Mouse (Mus musculus) embryonic facial prominence, embryonic 13.5 days (tissue): Measurements from ENCODE around the gene Cdk14. TPM values are rescaled to one million over a fixed set of nuclear protein-coding genes. Genes with fewer than 3 reads are reported as not detected.

ENCODE experiments used
- ATAC-seq: fragments of 200-750 bp; cut with Nextera tagmentation; 2 replicates; pipeline ENCODE4 v1.8.0; 2017; ENCODE audit warnings: low read depth; ENCODE audit not compliant: insufficient number of reproducible peaks, insufficient read depth, low FRiP score, low TSS enrichment
- H3K27ac ChIP-seq: fragments of 300-500 bp; sonication (generic); 2 replicates; pipeline ENCODE4 v1.5.1; 2015; ENCODE audit warnings: moderate library complexity, mild to moderate bottlenecking, inconsistent platforms
- H3K27me3 ChIP-seq: fragments of 300-500 bp; sonication (generic); 2 replicates; pipeline ENCODE4 v1.6.1; 2015; ENCODE audit warnings: mild to moderate bottlenecking, inconsistent platforms
- H3K36me3 ChIP-seq: fragments of 300-500 bp; sonication (generic); 2 replicates; pipeline ENCODE4 v1.6.1; 2015; ENCODE audit warnings: mild to moderate bottlenecking, inconsistent platforms
- H3K4me1 ChIP-seq: fragments of 300-500 bp; sonication (generic); 2 replicates; pipeline ENCODE4 v1.6.1; 2015; ENCODE audit warnings: inconsistent platforms
- H3K4me2 ChIP-seq: fragments of 300-500 bp; sonication (generic); 2 replicates; pipeline ENCODE4 v1.6.1; 2015; ENCODE audit warnings: moderate library complexity, mild to moderate bottlenecking, inconsistent platforms
- H3K4me3 ChIP-seq: fragments of 300-500 bp; sonication (generic); 2 replicates; pipeline ENCODE4 v1.5.1; 2015; ENCODE audit warnings: mild to moderate bottlenecking, inconsistent platforms
- H3K9ac ChIP-seq: fragments of 300-500 bp; sonication (generic); 2 replicates; pipeline ENCODE4 v1.6.1; 2015; ENCODE audit warnings: mild to moderate bottlenecking, inconsistent platforms
- H3K9me3 ChIP-seq: fragments of 300-500 bp; sonication (generic); 2 replicates; pipeline ENCODE4 v1.6.1; 2016; ENCODE audit warnings: inconsistent platforms
- WGBS: fragments of 180-500 bp; shearing (Covaris S2); methylation state at CpG from one replicate; pipeline ENCODE4 v1.1.7; 2015; ENCODE audit warnings: mixed read lengths; 5-methylcytosine and 5-hydroxymethylcytosine counted together
- polyA plus RNA-seq: library from polyadenylated mRNA; unstranded; fragments of >200 nt; fragmentation: Nextera tagmentation; extraction: Ambion mirVana; gene quantifications from 2 replicates; pipeline ENCODE4 v1.2.1, GENCODE M21; 2015

Gene Cdk14
- polyA plus RNA-seq, 1 experiment from 2014 or later = 24.5 TPM

DNA sequence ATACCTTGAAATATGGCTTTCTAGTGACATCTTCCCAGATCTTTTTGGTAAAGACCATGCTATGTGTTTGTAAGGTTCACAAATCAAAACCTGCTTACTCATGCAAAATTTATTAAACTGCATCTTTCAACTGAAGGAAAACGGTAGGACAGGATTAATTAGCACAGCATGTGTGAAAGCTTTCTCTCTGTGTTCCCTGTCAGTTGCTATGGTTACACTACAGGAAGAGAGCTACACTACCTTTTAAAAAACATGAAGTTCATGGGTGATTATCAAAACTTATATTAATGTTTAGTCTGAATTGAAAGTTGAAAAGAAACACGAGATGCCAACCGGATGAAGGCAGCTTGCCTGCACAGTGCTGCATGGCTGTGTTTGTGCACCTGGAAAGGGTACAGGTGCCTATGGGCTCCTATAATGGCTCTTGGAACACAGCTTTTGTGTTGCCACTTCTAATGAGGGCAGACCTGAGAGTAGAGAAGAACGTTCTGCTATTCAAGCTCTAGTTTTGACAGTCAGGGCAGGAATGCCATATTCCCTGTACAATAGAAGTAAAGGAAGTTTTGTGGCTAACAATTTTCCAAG lies 380.3 kb downstream of the Cdk14 start:
- Histone ChIP-seq H3K4me2 (no peak overlapping the region), H3K27me3 (no peaks in the 10 kb centered on the region), H3K36me3 (no peaks in the 10 kb centered on the region), H3K9me3 (0 out of 2 replicates have a peak, but pooled peaks cover 4% of the 10 kb centered on the region), H3K9ac (no peak overlapping the region), H3K4me1 (0 out of 2 replicates have a peak, but pooled peaks cover 3% of the 10 kb centered on the region), H3K27ac (no peak overlapping the region), H3K4me3 (no peak overlapping the region)
- WGBS = 64% methylated on average over 4 of the region's 4 CpGs
- no peak for ATAC-seq

DNA sequence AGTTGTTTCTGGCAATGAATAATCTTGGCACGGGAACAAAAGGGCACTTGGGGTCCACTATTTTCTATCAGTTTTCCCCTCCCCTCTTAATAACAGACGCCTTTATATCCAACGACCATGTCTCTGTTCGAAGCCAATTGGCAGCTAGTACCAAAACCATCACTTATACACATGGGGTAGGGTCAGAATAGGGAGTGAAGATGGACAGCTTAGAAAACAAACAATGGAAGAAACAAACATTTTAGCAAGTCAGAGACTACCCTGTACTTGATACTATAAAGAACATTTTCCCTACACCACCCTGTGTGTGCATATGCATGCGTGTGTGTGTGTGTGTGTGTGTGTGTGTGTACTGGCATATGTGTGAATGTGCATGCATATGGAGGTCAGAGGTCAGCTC lies 386.7 kb downstream of the Cdk14 start:
- no peaks in the 10 kb centered on the region for H3K9me3 ChIP-seq
- no peak overlapping the region for H3K27ac ChIP-seq
- H3K27me3 ChIP-seq = no peaks in the 10 kb centered on the region
- no peak for ATAC-seq
- H3K4me1 ChIP-seq = no peaks in the 10 kb centered on the region
- no peak overlapping the region for H3K9ac ChIP-seq
- WGBS = 81% methylated on average over 5 of the region's 5 CpGs
- no peak overlapping the region for H3K4me3 ChIP-seq
- no peak overlapping the region for H3K4me2 ChIP-seq
- H3K36me3 ChIP-seq = no peaks in the 10 kb centered on the region

DNA sequence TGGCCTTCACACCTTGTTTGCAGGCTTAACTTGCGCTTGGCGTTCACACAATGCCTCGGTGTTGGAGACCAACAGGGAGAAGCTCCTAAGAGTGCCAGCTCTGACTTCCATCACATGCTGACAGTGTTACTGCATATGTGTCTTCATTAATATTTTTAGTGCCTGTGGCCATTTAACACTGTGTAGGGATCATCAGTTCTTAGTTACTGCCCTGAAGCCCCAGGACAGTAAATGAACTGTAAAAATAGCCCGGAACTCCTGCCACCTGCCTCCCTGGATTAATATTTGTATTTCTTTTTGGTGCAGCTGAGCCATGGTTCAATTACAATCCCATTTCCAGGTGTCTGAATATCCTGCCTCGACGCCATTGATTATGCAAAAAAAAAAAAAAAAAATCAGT lies 387.3 kb downstream of the Cdk14 start:
- Histone ChIP-seq H3K9me3 (no peaks in the 10 kb centered on the region), H3K27ac (no peak overlapping the region), H3K4me1 (no peaks in the 10 kb centered on the region), H3K4me3 (no peak overlapping the region), H3K36me3 (no peaks in the 10 kb centered on the region), H3K9ac (no peak overlapping the region), H3K27me3 (no peaks in the 10 kb centered on the region), H3K4me2 (no peak overlapping the region)
- no peak for ATAC-seq
- 81% methylated on average over 6 of the region's 6 CpGs for WGBS

DNA sequence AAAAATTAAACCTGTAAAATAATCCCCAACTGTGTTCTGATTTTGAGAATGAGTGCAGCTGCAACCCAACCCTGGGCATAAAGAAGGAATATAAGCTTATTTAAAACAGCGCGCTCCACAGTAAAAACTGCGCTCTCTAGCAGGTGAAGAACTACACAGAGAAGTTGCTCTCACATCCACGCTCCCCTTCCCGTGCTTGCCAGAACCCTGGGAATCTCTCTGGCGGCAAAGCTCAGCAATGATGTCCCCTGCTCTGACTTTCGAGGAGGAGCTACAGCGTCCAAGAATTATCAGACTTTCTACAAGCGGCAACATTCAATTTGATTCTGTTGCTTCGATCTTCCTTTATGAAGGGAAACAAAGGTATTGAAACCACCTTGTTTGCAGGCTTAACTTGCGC lies 387.7 kb downstream of the Cdk14 start:
- H3K9me3 ChIP-seq = no peaks in the 10 kb centered on the region
- WGBS = 87% methylated on average over 11 of the region's 11 CpGs
- ATAC-seq = no peak
- no peak overlapping the region for H3K4me2 ChIP-seq
- no peaks in the 10 kb centered on the region for H3K4me1 ChIP-seq
- H3K9ac ChIP-seq = no peak overlapping the region
- no peaks in the 10 kb centered on the region for H3K36me3 ChIP-seq
- no peak overlapping the region for H3K27ac ChIP-seq
- H3K4me3 ChIP-seq = no peak overlapping the region
- no peaks in the 10 kb centered on the region for H3K27me3 ChIP-seq

DNA sequence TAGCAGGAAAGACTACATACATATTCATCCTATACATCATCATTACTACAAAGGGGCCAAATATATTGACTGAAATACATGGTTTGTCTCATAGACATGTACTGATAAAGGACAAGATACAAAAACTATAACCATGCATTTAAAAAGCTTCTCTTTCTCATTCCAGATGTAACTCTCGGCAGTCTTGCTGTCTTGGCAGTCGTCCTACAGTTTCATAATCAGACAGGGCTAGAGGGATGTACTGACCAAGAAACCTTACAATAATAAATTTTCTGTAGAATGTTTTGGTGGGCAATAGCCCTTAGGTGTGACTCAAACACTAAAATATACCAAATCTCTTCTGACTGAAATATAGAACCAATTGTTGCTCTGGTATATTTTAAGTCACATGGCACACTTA lies 389.7 kb downstream of the Cdk14 start:
- H3K4me2 ChIP-seq = no peak overlapping the region
- ATAC-seq = no peak
- H3K4me3 ChIP-seq = no peak overlapping the region
- whole genome bisulfite sequencing = 72% methylated on average over 2 of the region's 2 CpGs
- no peak overlapping the region for H3K27ac ChIP-seq
- no peak overlapping the region for H3K9ac ChIP-seq
- H3K9me3 ChIP-seq = no peaks in the 10 kb centered on the region
- H3K36me3 ChIP-seq = no peaks in the 10 kb centered on the region
- no peaks in the 10 kb centered on the region for H3K4me1 ChIP-seq
- no peaks in the 10 kb centered on the region for H3K27me3 ChIP-seq

DNA sequence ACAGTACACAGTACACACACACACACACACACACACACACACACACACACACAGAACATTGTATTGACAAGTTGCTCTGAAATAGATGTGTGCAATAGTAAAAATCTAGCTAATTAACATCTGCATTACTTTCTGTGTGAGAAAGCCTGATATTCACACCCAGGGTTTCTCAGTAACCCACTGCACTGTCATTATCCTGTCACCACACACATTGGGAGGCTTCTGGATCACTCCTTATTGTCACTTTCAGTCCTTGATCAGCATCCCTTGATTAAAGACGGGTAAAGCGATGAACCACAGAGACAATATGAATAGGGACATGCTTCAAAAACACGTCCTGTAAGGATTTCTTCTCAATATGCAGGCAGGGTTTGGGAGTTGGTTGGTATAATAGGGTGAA lies 401.2 kb downstream of the Cdk14 start:
- Histone ChIP-seq H3K27ac (no peak overlapping the region), H3K4me1 (0 out of 2 replicates have a peak, but pooled peaks cover 2% of the 10 kb centered on the region), H3K9me3 (no peaks in the 10 kb centered on the region; the same call in 1 of the 2 replicates), H3K27me3 (no peaks in the 10 kb centered on the region), H3K9ac (no peak overlapping the region), H3K4me2 (no peak overlapping the region), H3K36me3 (no peaks in the 10 kb centered on the region), H3K4me3 (no peak overlapping the region)
- no peak for ATAC-seq
- 83% methylated on average over 3 of the region's 3 CpGs for WGBS

DNA sequence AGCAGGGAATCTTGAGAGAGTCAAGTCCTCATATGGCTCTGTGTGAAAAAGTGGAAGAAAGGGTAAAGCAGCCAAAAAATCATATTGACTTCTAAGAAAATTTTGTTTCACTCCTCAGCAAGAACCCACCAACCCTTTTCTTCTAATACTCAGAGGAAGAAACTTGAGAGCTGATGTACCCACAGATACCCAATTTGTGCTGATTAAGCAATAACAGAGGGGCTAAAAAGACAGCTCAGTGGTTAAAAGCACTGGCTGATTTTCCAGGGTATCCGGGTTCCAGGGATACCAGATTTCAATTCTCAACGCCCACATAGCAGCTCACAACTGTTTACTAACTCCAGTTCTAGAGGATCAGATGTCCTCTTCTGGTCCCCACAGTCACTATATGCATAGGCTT lies 401.9 kb downstream of the Cdk14 start:
- Histone ChIP-seq H3K36me3 (no peaks in the 10 kb centered on the region), H3K9me3 (no peaks in the 10 kb centered on the region; the same call in 1 of the 2 replicates), H3K27me3 (no peaks in the 10 kb centered on the region), H3K27ac (no peak overlapping the region), H3K9ac (no peak overlapping the region), H3K4me1 (0 out of 2 replicates have a peak, but pooled peaks cover 8% of the 10 kb centered on the region), H3K4me2 (no peak overlapping the region), H3K4me3 (no peak overlapping the region)
- WGBS = 35% methylated on average over 2 of the region's 2 CpGs
- ATAC-seq = no peak

DNA sequence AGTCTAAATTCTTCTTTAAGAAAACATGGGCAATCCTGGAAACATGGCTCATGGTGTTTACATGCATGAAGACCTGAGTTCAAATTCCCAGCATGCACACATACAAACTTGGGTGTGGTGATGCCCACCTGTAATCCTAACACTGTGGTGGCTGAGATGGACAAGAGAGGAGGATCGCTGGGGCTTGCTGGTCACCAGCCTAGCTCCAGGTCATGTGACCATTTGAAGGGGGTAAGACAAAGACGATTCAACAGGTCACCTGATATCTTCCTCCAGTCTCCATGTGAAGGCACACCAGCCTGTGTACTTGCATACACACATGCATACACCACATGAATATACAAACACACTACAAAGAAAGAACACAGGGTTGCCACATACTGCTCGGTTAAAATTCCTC lies 406.3 kb downstream of the Cdk14 start:
- 74% methylated on average over 3 of the region's 3 CpGs for WGBS
- Histone ChIP-seq H3K9ac (no peak overlapping the region), H3K27ac (0 out of 2 replicates have a peak overlapping the region, but pooled peaks have one; percentile 12), H3K36me3 (0 out of 2 replicates have a peak, but pooled peaks cover 7% of the 10 kb centered on the region), H3K4me1 (0 out of 2 replicates have a peak, but pooled peaks cover 16% of the 10 kb centered on the region), H3K9me3 (no peaks in the 10 kb centered on the region; the same call in 1 of the 2 replicates), H3K27me3 (no peaks in the 10 kb centered on the region), H3K4me2 (no peak overlapping the region), H3K4me3 (no peak overlapping the region)
- ATAC-seq = no peak

DNA sequence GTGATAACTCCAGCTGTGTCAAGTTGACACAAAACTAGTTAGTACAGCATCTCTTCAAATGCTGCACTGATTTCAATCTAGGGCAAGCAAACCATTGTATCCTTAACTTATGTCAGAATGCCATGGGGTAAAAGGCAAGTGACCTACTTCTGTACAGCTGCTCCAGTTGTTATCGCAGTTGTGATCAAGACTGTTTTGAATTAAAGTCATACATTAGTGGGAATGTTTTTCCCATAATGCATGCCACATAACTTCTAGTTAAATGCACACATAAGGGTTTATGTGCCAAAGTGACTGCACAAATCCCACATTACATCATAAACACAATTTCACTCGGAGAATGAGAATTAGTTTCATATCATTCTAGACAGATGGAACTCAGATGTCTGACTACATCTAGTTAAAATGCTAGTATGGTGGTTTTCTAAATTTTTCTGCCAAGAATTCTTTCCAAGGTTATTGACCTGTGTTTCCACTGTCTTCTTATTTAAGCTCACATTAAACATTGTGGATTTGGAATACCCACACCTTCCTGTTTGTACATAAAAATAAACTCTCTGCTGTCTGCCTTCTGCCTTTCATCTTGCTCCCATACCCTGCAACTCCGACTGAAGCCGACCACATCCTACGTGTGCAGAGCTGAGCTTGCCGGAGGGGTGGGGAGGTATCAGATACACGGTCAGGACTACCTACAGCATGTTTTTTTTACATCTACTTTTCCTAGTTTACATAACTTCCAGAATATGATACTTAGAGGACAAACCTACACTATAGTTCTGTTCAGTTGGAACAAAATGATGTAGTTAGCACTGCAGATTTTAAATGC lies 407.4 kb downstream of the Cdk14 start:
- H3K4me1 ChIP-seq = 0 out of 2 replicates have a peak, but pooled peaks cover 17% of the 10 kb centered on the region
- 29% methylated on average over 7 of the region's 7 CpGs for WGBS
- 0 out of 2 replicates have a peak overlapping the region, but pooled peaks have one; percentile 12 for H3K27ac ChIP-seq
- H3K36me3 ChIP-seq = 0 out of 2 replicates have a peak, but pooled peaks cover 7% of the 10 kb centered on the region
- no peaks in the 10 kb centered on the region for H3K27me3 ChIP-seq
- H3K9ac ChIP-seq = no peak overlapping the region
- no peaks in the 10 kb centered on the region; the same call in 1 of the 2 replicates for H3K9me3 ChIP-seq
- no peak overlapping the region for H3K4me3 ChIP-seq
- ATAC-seq = peak; percentile 62
- no peak overlapping the region for H3K4me2 ChIP-seq

DNA sequence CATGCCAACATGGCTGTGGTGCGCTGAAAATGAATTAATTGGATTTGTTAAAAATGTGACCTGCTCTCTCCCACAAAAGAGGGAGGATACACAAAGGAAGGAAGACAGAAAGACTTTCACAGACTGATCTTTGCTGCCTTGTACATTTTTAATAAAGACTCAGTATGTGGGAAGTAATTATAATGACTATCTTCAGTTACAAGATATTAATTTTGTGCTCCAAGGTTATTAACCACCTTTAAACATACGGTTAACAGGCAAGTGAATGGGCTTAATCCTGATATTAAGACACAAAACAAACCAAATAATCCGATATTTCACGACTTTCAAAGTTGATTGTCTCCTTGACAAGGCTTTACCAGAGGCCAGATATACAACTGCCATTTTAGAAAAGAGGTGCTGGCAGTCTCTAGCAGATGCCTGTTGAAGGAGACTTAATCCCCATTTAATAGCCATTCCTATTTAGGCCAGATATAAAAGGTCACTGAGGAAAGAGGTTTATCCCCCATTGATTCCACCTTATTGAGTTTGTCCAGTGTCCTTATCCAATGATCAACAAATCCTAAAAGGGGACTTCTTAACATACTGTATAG lies 411.9 kb downstream of the Cdk14 start:
- Histone ChIP-seq H3K4me2 (no peak overlapping the region), H3K4me1 (0 out of 2 replicates have a peak, but pooled peaks cover 13% of the 10 kb centered on the region), H3K27ac (no peak overlapping the region), H3K27me3 (no peaks in the 10 kb centered on the region), H3K9me3 (no peaks in the 10 kb centered on the region), H3K4me3 (no peak overlapping the region), H3K9ac (no peak overlapping the region), H3K36me3 (0 out of 2 replicates have a peak, but pooled peaks cover 7% of the 10 kb centered on the region)
- 82% methylated on average over 4 of the region's 4 CpGs for WGBS
- no peak for ATAC-seq

DNA sequence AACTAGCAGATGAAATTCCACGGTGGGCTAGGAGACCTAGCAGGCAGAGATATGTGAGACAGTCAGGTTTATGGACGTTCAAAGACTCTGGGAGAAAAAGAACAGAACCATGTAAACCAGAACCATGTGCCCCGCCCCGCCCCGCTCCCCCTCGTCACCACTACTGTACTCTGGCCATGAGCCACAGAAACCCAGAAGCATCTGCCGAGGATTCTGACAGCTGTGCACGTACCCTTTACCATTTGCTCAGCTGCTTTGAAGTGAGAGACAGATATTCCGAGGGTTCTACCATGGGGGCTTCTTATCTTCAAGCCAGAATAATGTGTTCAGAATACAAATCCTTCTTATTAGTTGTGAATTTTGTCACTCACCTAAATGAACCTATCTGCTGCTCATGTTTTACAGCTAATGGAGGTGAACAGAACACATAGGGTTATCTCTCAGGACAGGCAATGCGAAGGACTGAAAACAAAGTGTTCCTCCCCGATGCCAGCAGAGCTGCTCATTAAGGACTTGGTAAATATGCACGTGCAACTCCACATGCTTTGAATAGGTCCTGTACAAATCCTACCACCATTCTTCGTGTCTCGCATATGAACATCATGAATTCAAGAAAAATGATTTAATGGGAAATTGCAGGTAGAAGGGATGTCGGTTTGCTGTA lies 412.5 kb downstream of the Cdk14 start:
- 68% methylated on average over 15 of the region's 15 CpGs for WGBS
- H3K4me1 ChIP-seq = 0 out of 2 replicates have a peak, but pooled peaks cover 8% of the 10 kb centered on the region
- no peaks in the 10 kb centered on the region for H3K9me3 ChIP-seq
- no peak overlapping the region for H3K27ac ChIP-seq
- H3K27me3 ChIP-seq = no peaks in the 10 kb centered on the region
- H3K4me2 ChIP-seq = no peak overlapping the region
- no peak overlapping the region for H3K4me3 ChIP-seq
- no peak for ATAC-seq
- no peak overlapping the region for H3K9ac ChIP-seq
- H3K36me3 ChIP-seq = 0 out of 2 replicates have a peak, but pooled peaks cover 7% of the 10 kb centered on the region
